Mouse (Mus musculus): ENCODE results near the gene Inpp4b. TPM values are rescaled to one million over a fixed set of nuclear protein-coding genes. Genes with fewer than 3 reads are reported as not detected.

The Inpp4b gene
- polyA plus RNA-seq, 1 experiment: 2.7 TPM

DNA sequence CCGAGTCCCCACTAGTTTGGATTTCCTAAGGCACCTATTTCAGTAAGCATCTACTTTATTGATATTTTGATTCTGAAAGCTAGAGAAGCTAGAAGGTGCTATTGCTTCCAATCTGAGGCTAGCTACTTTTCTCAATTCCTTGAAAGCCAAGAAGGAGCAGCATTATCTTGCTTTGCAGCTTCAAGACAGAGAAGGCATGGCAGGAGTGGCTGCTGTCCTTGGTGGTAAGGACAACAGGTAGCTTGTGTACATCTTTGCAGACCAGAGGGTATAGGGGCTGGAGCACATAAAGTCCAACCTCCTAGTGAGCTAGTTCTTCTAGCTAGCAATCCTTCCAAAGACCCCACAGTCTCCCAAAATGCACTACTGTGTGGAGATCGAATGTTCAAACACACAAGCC, 152.5 kb downstream of the Inpp4b start:
- no peaks in the 10 kb centered on the region for H3K4me1 ChIP-seq (ENCODE audit: control insufficient read depth, insufficient read depth, low read length)
- H3K27ac ChIP-seq (ENCODE audit: insufficient read depth, low read length): no peak overlapping the region
- TF ChIP-seq POLR2A (IDR thresholded peaks at IDR 0.05; ENCODE audit: extremely low read depth, insufficient read depth, low read length): no peak
- no peak for TF ChIP-seq CTCF (IDR thresholded peaks at IDR 0.05; ENCODE audit: extremely low read depth, insufficient read depth, low read length)
- H3K4me3 ChIP-seq (ENCODE audit: insufficient read depth, low read length): no peak overlapping the region

DNA sequence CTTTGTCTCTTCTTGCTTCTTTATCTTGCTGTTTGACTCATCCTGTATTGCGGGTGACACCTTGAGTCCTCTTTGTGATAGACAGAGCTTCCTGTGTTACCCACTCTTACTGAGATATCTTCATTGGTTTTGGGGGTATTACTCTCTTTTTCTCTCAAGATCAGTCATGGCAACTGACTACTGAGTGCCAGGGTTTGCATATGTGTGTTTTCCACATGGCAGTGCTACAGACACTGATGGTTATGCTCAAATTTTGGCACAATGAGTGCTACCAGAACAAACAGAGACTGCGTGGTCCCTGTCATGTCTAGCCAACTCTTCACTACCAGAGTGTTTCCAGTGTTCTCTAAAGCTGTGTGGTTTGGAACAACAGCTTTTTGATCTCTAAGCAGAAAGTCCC, 155.3 kb downstream of the Inpp4b start:
- H3K4me3 ChIP-seq (ENCODE audit: insufficient read depth, low read length): no peak overlapping the region
- no peaks in the 10 kb centered on the region for H3K4me1 ChIP-seq (ENCODE audit: control insufficient read depth, insufficient read depth, low read length)
- TF ChIP-seq CTCF (IDR thresholded peaks at IDR 0.05; ENCODE audit: extremely low read depth, insufficient read depth, low read length) (no peak), POLR2A (IDR thresholded peaks at IDR 0.05; ENCODE audit: extremely low read depth, insufficient read depth, low read length) (no peak)
- H3K27ac ChIP-seq (ENCODE audit: insufficient read depth, low read length): no peak overlapping the region

- Histone ChIP-seq H3K4me3 (ENCODE audit: insufficient read depth, low read length) (no peak overlapping the region), H3K4me1 (ENCODE audit: control insufficient read depth, insufficient read depth, low read length) (no peaks in the 10 kb centered on the region), H3K27ac (ENCODE audit: insufficient read depth, low read length) (no peak overlapping the region)
- no peak for TF ChIP-seq POLR2A (IDR thresholded peaks at IDR 0.05; ENCODE audit: extremely low read depth, insufficient read depth, low read length)
Measured at GRCm38 (mm10) chr8:81502216-81502615, 159.9 kb downstream of the Inpp4b start.

DNA sequence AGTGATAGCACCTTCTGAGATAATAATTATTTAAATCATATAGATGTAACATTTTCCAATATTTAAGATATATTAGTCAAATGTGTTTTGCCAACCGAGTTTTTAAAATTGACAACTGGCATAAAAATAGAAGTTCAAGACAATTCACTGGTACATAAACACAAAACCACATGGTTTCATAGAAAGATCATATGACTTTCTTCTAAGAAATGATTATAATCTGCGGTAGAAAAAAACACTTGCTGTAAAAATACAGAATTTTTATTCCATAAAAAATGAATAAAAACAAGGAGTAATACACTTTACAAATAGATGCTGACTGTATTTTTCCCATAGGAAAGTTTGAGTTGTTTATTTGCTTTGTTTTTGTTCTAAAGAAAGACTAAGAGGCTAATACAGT, 160.6 kb downstream of the Inpp4b start:
- TF ChIP-seq CTCF (IDR thresholded peaks at IDR 0.05; ENCODE audit: extremely low read depth, insufficient read depth, low read length) (no peak), POLR2A (IDR thresholded peaks at IDR 0.05; ENCODE audit: extremely low read depth, insufficient read depth, low read length) (no peak)
- Histone ChIP-seq H3K4me3 (ENCODE audit: insufficient read depth, low read length) (no peak overlapping the region), H3K4me1 (ENCODE audit: control insufficient read depth, insufficient read depth, low read length) (no peaks in the 10 kb centered on the region), H3K27ac (ENCODE audit: insufficient read depth, low read length) (no peak overlapping the region)

DNA sequence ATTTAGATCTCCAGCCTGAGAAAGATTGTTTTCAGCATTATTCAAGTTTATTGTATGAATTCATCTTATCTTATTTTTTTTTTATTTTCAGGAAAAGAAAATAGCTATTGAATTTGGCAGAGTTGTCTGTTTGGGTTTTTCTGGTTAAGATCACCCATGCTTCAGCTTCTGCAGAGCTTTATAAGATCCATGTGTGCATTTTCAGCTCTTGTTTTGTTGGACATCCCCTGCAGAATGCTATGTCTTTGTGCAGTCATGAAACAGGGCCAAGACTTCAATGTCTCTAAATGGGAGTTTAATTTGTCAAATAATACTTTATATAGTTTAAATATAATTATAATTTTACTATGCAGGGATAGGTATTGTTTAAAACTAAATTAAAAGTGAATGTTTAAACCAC, 170.5 kb downstream of the Inpp4b start:
- TF ChIP-seq CTCF (IDR thresholded peaks at IDR 0.05; ENCODE audit: extremely low read depth, insufficient read depth, low read length): no peak
- no peak for TF ChIP-seq POLR2A (IDR thresholded peaks at IDR 0.05; ENCODE audit: extremely low read depth, insufficient read depth, low read length)
- Histone ChIP-seq H3K27ac (ENCODE audit: insufficient read depth, low read length) (no peak overlapping the region), H3K4me3 (ENCODE audit: insufficient read depth, low read length) (no peak overlapping the region), H3K4me1 (ENCODE audit: control insufficient read depth, insufficient read depth, low read length) (no peaks in the 10 kb centered on the region)

- Histone ChIP-seq H3K4me1 (ENCODE audit: control insufficient read depth, insufficient read depth, low read length) (no peaks in the 10 kb centered on the region), H3K4me3 (ENCODE audit: insufficient read depth, low read length) (no peak overlapping the region), H3K27ac (ENCODE audit: insufficient read depth, low read length) (no peak overlapping the region)
- no peak for TF ChIP-seq CTCF (IDR thresholded peaks at IDR 0.05; ENCODE audit: extremely low read depth, insufficient read depth, low read length)
- no peak for TF ChIP-seq POLR2A (IDR thresholded peaks at IDR 0.05; ENCODE audit: extremely low read depth, insufficient read depth, low read length)
Measured at GRCm38 (mm10) chr8:81514425-81514824, 172.1 kb downstream of the Inpp4b start.

- no peaks in the 10 kb centered on the region for H3K4me1 ChIP-seq (ENCODE audit: control insufficient read depth, insufficient read depth, low read length)
- H3K27ac ChIP-seq (ENCODE audit: insufficient read depth, low read length): no peak overlapping the region
- H3K4me3 ChIP-seq (ENCODE audit: insufficient read depth, low read length): no peak overlapping the region
- TF ChIP-seq CTCF (IDR thresholded peaks at IDR 0.05; ENCODE audit: extremely low read depth, insufficient read depth, low read length) (no peak), POLR2A (IDR thresholded peaks at IDR 0.05; ENCODE audit: extremely low read depth, insufficient read depth, low read length) (no peak)
Measured at GRCm38 (mm10) chr8:81522085-81522484, 179.7 kb downstream of the Inpp4b start.

DNA sequence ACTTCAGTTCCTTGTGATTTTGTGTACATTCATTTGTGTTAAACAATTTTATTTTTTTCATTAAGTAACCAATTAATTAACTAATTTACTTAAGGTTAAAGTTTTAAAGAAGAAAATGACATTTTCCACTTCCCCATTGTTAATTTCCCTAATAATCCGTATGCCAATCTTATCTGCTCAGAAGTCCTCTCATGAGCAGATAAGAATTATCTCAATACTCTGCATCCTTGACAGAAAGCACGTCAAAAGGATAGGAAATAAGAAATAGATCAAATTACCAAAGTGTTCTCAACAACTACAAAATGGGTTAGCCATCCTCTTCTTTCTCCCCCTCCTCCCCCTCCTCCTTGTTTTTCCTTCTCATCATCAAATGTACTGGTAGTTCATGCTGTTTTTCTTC, 182.2 kb downstream of the Inpp4b start:
- Histone ChIP-seq H3K4me3 (ENCODE audit: insufficient read depth, low read length) (no peak overlapping the region), H3K27ac (ENCODE audit: insufficient read depth, low read length) (no peak overlapping the region), H3K4me1 (ENCODE audit: control insufficient read depth, insufficient read depth, low read length) (no peaks in the 10 kb centered on the region)
- TF ChIP-seq POLR2A (IDR thresholded peaks at IDR 0.05; ENCODE audit: extremely low read depth, insufficient read depth, low read length) (no peak), CTCF (IDR thresholded peaks at IDR 0.05; ENCODE audit: extremely low read depth, insufficient read depth, low read length) (no peak)

GRCm38 (mm10) chr8:81527661-81528060, 185.3 kb downstream of the Inpp4b start:
- Histone ChIP-seq H3K27ac (ENCODE audit: insufficient read depth, low read length) (no peak overlapping the region), H3K4me3 (ENCODE audit: insufficient read depth, low read length) (no peak overlapping the region), H3K4me1 (ENCODE audit: control insufficient read depth, insufficient read depth, low read length) (no peaks in the 10 kb centered on the region)
- no peak for TF ChIP-seq CTCF (IDR thresholded peaks at IDR 0.05; ENCODE audit: extremely low read depth, insufficient read depth, low read length)
- TF ChIP-seq POLR2A (IDR thresholded peaks at IDR 0.05; ENCODE audit: extremely low read depth, insufficient read depth, low read length): no peak

DNA sequence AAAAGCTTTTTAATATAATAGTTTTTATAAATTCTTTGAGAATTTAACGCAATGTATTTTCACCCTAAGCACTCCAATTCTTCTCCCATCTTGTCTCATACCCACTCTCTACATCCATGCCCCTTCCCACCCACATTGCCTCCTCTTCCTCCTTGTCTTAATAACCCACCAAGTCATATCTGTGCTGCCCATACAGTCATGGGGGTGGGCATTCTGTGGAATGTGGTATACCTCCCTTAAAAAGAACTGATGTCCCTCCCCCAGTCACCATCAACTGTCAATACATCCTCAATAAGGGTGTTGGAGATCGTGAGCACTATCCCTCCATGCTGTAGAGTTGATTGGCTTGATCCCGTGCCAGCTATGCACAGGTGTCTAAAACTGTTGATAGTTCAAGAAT, 196.0 kb downstream of the Inpp4b start:
- Histone ChIP-seq H3K27ac (ENCODE audit: insufficient read depth, low read length) (no peak overlapping the region), H3K4me1 (ENCODE audit: control insufficient read depth, insufficient read depth, low read length) (no peaks in the 10 kb centered on the region), H3K4me3 (ENCODE audit: insufficient read depth, low read length) (no peak overlapping the region)
- no peak for TF ChIP-seq POLR2A (IDR thresholded peaks at IDR 0.05; ENCODE audit: extremely low read depth, insufficient read depth, low read length)
- no peak for TF ChIP-seq CTCF (IDR thresholded peaks at IDR 0.05; ENCODE audit: extremely low read depth, insufficient read depth, low read length)

- Histone ChIP-seq H3K27ac (ENCODE audit: insufficient read depth, low read length) (no peak overlapping the region), H3K4me3 (ENCODE audit: insufficient read depth, low read length) (no peak overlapping the region), H3K4me1 (ENCODE audit: control insufficient read depth, insufficient read depth, low read length) (no peaks in the 10 kb centered on the region)
- TF ChIP-seq CTCF (IDR thresholded peaks at IDR 0.05; ENCODE audit: extremely low read depth, insufficient read depth, low read length) (no peak), POLR2A (IDR thresholded peaks at IDR 0.05; ENCODE audit: extremely low read depth, insufficient read depth, low read length) (no peak)
Measured at GRCm38 (mm10) chr8:81558550-81558949, 216.2 kb downstream of the Inpp4b start.

Data from cortical plate, adult 2 months (tissue).